Mouse (Mus musculus) 416B (cell line): ENCODE measurements around the gene Gm29133.

ENCODE experiments used
- DNase-seq: peaks from one replicate; pipeline ENCODE4 v3.0.0; 2011; ENCODE audit warnings: low read depth

The Gm29133 gene

GRCm38 (mm10) chr3:75747897-75748296 lies at the start of gene Gm29133:
Gene Gm29133, plus strand, starts transcription at chr3:75748197.
- no peak for DNase-seq

- DNase-seq, result peak; percentile 37
Measured at GRCm38 (mm10) chr3:75699088-75699487, 48.9 kb upstream of the Gm29133 start.

- DNase-seq, result no peak
Measured at GRCm38 (mm10) chr3:75701336-75701735, 46.7 kb upstream of the Gm29133 start.

- no peak for DNase-seq
Measured at GRCm38 (mm10) chr3:75706536-75706935, 41.5 kb upstream of the Gm29133 start.

- no peak for DNase-seq
Measured at GRCm38 (mm10) chr3:75713678-75714295, 34.2 kb upstream of the Gm29133 start.

- DNase-seq, result peak; percentile 69
Measured at GRCm38 (mm10) chr3:75720663-75721062, 27.3 kb upstream of the Gm29133 start.

- DNase-seq, result peak; percentile 93
Measured at GRCm38 (mm10) chr3:75730982-75731600, 16.9 kb upstream of the Gm29133 start.

GRCm38 (mm10) chr3:75743664-75744437 lies 4.1 kb upstream of the Gm29133 start:
- DNase-seq, result no peak

- no peak for DNase-seq
Measured at GRCm38 (mm10) chr3:75745343-75745742, 2.7 kb upstream of the Gm29133 start.

- DNase-seq, result no peak
Measured at GRCm38 (mm10) chr3:75763351-75763750, 15.4 kb downstream of the Gm29133 start.

- no peak for DNase-seq
Measured at GRCm38 (mm10) chr3:75774253-75774652, 26.3 kb downstream of the Gm29133 start.

GRCm38 (mm10) chr3:75808001-75808400 lies 60.0 kb downstream of the Gm29133 start:
- no peak for DNase-seq

- DNase-seq, result no peak
Measured at GRCm38 (mm10) chr3:75823934-75824333, 75.9 kb downstream of the Gm29133 start.

GRCm38 (mm10) chr3:75824458-75824857 lies 76.5 kb downstream of the Gm29133 start:
- no peak for DNase-seq

- no peak for DNase-seq
Measured at GRCm38 (mm10) chr3:75834827-75835226, 86.8 kb downstream of the Gm29133 start.

GRCm38 (mm10) chr3:75835286-75835967 lies 87.4 kb downstream of the Gm29133 start:
- DNase-seq, result peak; percentile 19
